Mouse (Mus musculus) CD4-positive helper T cell, adult 2 months (primary cell): ENCODE results near the gene Kcnc4.

ENCODE experiments used
- DNase-seq: peaks from one replicate; pipeline ENCODE4 v3.0.0-alpha.2; 2012; ENCODE audit warnings: low read depth, missing footprints, low spot score

Kcnc4 gene

DNA sequence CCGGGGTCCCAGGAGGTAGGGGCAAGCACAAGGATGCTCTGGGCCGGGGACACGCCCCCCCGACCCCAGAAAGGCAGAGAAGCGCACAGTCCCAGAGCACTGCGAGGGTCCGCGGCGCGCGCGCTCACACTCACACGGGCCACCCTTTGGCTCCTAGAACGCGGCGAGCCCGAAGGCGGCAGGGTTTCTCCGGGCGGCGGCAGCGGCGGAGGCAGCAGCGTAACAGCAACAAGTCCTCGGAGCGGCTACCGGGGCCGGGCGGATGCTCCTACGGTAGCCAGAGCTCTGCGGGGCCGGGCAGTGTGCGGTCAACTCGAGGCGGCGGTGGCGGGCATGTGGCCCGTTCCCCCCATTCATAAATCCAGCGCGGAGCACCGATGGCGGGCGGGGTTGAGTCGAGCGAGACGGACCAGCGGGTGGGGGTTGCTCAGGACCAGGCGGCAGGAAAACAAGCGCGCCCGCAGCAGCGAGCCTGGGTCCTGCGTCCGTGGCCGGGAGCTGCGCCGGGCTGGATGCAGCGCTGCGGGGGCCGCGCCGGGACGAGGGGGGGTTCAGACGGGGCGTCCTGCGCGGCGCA, at the start of gene Kcnc4:
Kcnc4 (minus strand) TSS at position 357 of the 577 bp plus-strand sequence.
- DNase-seq = peak; percentile 7

- DNase-seq = no peak
These were observed 49.3 kb upstream of the Kcnc4 start for GRCm38 (mm10) chr3:107508696-107509095.

GRCm38 (mm10) chr3:107507966-107508365, 48.6 kb upstream of the Kcnc4 start:
- no peak for DNase-seq

DNA sequence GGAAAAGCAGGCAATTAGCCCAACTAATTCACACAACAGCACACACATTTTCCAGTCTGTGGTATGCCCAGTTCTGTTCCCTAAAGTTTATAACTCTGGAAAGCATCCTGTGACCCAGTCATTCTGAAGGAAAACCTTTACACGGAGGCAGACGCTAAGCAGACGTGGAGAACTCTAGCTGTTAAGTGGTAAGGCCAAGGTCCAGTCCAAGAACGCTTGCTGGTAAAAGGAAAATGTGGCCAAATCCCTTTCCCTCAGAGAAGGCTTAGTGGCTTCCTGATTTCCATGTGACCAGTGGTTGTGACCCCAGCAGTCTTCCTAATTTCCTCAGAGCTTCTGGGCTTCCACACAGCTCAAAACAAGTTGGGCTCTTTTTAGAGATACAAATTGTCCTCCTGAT, 47.2 kb upstream of the Kcnc4 start:
- DNase-seq = no peak

GRCm38 (mm10) chr3:107505464-107506367, 46.4 kb upstream of the Kcnc4 start:
- DNase-seq = no peak

- no peak for DNase-seq
These were observed 45.2 kb upstream of the Kcnc4 start for GRCm38 (mm10) chr3:107504542-107504941.

- DNase-seq = no peak
These were observed 44.4 kb upstream of the Kcnc4 start for GRCm38 (mm10) chr3:107503716-107504115.

- no peak for DNase-seq
These were observed 42.4 kb upstream of the Kcnc4 start for GRCm38 (mm10) chr3:107501702-107502151.

DNA sequence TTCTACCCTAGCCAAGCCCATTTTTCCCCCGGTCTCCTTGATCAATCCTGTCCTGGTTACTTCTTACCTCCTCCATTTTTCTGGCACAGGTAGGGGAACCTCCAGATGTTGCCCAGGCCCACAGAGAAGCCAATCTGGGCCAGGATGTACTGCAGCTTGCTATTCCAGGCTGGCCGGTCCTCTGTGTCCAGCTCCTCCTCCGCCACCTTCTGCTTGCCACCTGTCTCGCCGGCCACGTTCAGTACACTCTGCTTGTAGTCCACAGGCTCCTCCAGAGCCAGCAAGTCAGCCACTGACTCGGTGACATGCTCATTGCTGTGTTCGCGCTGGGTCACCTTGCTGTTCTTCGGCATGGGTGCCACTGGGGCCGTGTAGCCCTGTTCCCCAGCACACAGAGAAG, 40.9 kb upstream of the Kcnc4 start:
- DNase-seq = no peak

DNA sequence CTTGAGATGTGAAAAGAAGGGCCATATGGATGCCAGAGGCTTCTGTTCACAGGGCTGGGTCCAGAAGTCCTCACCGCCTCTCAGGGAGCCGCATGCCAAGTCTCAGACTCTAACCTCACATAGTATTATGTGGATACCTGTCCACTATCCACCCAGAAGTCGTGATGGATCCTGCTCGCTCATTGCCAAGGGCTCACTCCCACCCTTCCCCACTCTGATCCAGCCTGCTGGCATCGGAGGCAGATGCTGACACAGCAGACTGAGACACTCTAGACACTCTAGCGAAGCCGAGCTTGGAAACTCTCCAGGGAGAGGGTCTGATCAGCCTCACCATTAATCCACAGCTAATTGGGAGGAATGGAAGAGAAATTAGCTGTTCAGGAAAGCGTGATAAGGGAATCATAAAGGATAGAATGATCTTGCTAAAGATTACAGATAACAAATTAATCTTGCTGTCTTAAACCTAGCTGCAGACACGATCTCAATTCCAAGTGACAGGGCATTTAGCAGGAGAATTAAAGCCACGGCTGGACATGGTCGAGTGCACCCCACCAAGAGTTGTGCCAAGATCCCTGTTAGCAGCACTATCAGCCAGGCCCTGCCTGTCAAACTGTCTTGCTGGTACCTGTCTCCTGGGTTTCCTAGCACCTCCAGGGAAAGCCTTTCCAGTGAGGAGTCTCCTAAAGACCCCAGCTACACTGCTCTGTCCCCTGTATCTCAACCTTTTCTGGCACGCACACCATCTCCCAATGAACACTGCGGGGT, 36.9 kb upstream of the Kcnc4 start:
- no peak for DNase-seq

DNA sequence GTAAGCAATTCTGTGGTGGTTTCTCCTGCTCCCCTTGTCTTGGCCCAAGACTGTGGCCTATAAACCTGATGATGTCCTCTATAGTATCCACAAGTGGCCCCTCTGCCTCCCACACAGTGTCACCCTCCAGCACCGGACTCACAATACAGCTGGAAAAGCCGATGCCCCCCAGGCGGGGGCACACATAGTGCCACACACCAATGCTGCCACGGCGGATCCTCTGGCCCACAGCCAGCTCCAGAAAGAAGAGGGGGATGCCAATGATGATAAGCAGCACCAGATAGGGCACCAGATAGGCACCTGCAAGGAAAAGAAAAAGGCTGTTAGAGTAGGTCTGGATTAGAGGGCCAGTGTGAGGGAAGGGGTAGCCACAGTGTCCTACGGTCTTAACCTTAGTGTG, 36.2 kb upstream of the Kcnc4 start:
- no peak for DNase-seq

GRCm38 (mm10) chr3:107491459-107491858, 32.1 kb upstream of the Kcnc4 start:
- DNase-seq = no peak

- no peak for DNase-seq
These were observed 29.3 kb upstream of the Kcnc4 start for GRCm38 (mm10) chr3:107488637-107489036.

GRCm38 (mm10) chr3:107483290-107483689, 23.9 kb upstream of the Kcnc4 start:
- DNase-seq = no peak

GRCm38 (mm10) chr3:107480660-107481059, 21.3 kb upstream of the Kcnc4 start:
- DNase-seq = no peak

DNA sequence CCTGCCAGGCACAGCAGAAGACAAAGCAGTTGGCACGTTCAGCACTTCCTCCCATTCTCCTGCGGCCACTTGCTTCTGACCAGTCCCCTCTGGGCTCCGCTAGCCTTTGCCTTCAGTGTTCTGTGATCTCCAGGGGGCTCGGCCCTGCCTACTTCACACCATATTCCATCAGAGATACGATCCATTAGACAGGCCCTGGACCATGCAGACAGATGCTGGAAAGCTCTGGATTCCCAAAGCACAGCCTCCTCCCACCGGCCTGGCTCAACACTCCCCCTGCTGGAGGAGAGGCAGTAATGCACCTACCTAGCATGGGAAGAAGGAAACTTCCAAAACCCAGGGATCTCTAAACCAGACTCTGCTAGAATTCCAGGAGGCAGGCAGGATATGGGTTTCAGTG, 12.8 kb upstream of the Kcnc4 start:
- peak; percentile 16 for DNase-seq

DNA sequence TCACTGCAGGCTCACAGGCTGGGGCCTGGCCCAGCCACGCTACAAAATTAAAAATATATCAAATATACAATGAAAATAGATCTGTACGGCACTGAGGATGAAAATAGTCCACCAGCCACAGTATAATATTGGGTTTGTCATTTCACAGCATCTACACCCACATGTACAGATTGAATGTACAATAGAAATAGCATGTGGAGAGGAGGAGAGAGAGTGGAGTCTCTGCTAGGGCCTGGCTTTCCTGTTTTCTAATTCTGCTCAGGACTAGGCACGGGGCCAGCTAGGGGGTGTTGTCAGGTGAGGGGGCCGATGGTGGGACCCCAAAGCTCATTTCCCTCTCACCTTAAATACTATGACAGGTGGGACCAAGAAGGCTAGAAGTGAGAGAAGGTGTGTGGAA, 9.7 kb upstream of the Kcnc4 start:
- no peak for DNase-seq

DNA sequence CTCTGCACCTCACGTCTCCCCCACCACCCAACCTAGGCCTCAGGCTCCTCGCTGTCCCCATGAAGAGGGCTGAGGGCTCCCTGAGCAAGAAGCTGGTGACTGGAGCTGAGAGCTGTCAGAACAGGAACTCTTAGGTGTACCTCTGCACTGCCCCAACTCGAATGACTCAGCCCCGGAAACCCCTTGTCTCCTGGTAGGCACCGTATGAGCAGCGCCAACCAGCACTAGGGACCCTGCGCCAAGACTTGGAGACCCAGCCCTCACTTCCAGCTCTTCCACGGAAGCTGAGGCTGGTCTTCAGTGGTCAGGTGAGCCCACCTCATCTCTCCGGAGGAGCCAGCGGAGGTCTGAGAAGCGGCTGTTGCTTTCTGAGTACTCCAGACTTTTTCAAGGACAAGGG, 8.8 kb upstream of the Kcnc4 start:
- DNase-seq = no peak

DNA sequence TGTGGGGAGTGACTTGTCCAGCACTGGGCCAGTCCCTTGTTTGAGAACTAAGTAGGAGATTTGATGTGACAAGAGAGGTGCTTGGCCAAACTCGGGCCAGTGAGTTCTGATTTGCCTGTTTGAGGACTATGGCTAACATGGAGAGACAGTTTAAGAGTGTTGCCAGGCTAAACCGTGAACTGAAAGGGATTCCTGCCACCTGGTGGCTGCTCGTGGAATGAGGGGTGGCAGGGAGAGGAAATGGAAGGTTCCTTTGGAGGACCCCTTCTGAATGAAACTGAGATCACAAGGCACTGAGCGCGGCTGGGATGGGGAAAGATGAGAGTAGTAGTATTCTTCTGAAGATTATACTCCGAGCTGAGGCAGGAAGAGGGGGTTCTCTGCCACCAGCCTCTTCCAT, 7.2 kb upstream of the Kcnc4 start:
- DNase-seq = peak; percentile 46

GRCm38 (mm10) chr3:107462160-107462559, 2.8 kb upstream of the Kcnc4 start:
- peak; percentile 34 for DNase-seq

DNA sequence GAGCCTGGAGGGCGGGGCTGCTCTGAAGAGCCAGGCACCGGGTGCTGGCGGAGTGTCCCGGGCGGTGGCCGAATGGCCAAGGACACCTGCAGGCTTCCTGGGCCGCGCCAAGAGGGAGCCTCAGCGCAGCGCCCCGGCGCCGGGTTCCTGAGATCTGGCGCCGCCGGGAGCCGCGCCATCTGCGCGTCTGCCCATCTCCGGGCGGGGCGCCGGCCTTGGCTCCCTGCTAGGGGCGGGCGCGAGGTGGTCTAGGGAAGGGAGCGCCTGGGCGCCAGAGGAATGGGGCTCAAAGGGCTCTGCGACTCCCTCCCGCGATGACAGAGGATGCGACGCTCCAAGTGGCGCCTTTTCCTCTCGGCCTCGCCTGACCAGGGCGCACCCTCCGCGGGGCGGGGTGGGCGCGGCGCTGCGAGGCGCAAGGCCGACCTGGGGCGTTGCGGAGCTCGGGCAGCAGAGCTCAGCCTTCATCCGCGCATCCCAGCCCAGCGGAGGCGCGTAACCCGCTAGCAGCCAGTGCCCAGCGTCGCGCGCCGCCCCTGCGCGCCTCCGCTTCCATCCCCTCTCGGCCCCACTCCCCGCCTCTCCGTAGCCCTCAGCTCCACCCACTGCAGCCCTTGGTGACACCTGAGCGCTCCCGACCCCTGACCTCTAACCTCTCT, 550 bp upstream of the Kcnc4 start:
- peak; percentile 7 for DNase-seq
